Mouse (Mus musculus): ENCODE results near the gene Isy1. TPM values are rescaled to one million over a fixed set of nuclear protein-coding genes. Genes with fewer than 3 reads are reported as not detected.

Gene Isy1
- total RNA-seq, 2 experiments from 2014 or later: 16.7 to 120 TPM

DNA sequence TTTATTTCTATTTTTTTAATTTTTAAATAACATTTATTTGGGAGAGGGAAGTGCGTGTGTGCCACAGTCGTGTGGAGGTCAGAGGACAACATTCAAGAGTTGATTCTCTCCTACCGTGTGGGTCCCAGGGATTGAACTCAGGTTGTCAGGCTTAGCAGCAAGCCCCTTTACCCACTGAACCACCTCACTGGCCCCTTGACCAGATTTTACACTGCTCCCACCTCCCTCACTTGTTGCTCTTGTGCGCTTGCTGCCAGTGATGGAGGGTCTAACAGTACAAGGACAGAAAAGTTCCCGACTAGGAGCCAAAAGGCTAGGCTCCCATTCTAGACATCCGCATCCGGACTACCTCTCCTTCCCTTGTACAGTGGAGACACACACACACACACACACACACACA, 33.1 kb downstream of the Isy1 start:
- no peak for ATAC-seq (ENCODE audit: poor library complexity, severe bottlenecking)

DNA sequence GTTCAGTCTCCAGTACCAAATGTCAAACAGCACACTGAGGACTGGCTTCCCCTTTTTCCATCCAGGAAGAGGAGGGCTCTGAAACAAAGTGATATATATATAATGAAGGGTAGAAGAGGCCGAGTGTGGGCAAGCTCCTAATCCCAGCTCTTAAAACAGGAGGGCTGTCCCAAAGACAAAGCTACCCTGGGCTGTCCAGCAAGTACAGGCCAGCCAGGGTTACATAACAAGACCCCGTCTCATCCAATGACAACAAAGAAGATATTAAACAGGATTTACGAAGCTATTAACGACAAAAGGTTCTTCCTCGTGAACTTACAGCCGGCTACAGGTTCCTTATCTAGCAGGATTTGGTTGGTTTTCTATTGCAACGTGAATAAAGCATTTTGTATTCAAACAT, 33.7 kb downstream of the Isy1 start:
- no peak for ATAC-seq (ENCODE audit: poor library complexity, severe bottlenecking)

DNA sequence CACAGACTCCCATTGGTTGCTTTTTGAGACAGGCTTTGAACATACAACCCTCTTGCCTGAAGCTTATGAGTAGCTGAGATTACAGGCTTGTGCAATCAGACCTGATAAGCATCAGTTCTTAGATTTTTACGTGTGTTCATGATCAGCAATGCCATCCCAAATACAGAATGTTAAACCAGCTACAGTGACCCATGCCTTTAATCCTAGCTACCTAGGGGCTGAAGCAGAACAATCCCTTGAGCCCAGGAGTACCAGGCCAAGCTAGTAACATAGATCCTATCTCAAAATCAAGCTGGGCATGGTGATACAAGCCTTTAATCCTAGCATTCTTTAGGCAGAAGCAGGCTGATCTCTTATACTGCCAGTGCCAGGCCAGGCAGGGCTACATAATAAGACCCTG, 34.6 kb downstream of the Isy1 start:
- no peak for ATAC-seq (ENCODE audit: poor library complexity, severe bottlenecking)

DNA sequence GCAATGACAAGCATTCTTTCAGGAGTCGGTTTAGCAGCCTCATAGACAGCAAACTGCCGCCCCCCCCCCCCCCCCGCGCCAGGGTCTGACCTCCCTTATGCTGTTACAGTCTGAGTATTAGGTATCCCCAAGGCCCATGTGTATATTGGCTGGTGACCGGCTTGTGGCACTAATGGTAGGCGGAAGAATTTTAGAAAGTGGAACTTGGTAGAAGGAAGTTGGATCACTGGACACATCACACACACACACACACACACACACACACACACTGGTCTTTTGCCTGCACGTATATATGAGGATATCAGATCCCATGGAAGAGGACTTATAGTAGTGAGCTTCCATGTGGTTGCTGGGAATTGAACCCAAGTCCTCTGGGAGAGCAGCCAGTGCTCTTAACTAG, 36.1 kb downstream of the Isy1 start:
- peak; percentile 53 for ATAC-seq (ENCODE audit: poor library complexity, severe bottlenecking)

DNA sequence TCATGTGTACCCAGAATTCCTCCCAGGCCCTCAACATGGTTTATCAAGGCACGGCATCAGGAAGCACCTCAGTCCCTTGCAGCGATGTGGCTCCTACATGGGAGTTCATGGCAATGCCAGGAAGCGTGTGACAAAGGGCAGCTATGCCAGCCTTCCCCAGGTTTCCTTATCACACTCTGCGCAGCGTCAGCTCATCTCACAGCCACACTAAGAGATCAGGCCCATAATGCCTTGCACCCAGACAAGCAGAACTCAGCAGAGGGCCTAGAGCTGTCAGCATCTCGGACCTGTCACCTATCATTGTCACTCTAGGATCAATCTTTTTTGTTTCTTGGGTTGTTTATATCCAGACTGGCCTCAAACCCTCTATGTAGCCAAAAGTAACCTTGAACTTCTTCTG, 39.0 kb downstream of the Isy1 start:
- ATAC-seq (ENCODE audit: poor library complexity, severe bottlenecking): no peak

DNA sequence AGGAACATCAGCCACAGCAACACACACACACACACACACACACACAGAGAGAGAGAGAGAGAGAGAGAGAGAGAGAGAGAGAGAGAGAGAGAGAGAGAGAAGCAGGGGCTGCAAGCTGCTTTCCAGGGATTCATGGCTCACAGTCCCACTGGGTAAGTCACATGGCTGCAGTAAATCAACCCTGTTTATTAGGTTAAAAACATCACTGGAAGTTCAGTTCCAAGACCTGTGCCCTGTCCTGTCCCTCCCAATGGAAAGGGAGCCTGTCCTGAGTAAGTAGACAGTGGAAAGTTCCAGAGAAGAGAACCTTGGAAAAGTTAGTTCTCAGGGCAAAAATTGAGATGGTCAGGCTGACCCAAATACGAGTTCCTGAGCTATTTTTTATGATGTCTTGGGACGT, 41.3 kb downstream of the Isy1 start:
- ATAC-seq (ENCODE audit: poor library complexity, severe bottlenecking): no peak

DNA sequence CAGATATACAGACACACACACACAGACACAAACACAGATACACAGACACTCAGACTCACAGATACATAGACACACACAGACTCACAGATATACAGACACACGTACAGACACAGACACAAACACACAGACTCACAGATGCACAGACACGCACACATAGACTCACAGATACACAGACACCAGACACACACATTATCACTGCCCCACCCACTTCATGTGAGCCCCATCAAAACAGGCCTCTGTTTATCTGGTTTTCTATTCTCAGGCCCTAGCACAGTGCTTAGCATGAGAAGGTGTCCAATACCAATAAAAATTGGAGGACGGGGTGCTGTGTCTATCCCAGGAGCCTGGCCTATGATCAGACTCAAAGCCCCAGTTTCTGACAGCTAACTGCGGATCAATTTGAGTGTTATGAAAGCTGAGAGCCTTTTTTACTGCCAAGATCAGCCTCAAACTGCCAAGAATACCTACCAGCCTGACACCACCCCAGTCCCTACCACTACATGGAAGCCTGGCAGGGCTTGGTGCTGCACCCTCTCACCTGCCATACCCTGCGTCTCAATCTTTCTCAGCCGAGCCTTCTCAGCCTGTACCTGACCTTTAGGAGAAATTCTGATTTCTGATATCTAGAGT, 42.2 kb downstream of the Isy1 start:
- ATAC-seq (ENCODE audit: poor library complexity, severe bottlenecking): no peak

DNA sequence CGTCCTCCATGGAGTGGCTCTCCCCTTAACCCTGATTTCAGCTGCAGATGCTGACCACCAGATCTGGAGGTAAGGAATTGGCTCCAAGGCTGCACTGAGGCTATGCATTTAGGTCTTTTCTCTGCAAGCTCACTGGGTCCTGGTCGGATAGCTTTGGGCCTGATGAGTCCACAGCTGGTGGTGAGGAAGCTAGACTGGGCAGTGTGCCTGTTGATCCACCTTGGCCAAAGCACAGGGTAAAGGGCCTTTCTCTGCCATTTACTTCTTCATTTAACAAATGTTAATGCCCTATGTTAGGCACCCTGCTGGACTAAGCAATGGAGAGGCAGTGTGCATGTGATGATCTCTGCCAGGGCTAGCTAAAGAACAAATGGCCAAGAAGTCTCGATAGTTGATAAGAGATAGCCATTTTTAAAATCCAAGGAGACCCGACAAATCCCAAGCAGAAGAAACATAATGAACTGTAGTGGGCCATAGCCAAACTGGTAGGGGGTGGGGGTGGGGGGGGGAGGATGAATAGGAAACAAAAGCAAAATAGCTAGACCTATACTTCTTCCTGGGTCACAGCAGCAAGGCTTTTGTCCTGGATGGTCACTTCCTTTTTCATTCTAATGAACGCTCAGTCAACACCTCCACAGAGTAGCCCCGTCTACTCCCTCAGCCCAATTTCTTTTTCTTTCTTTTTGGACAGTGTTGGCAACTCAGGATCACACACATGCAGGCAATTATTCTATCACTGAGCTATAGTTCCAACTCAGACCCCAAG, 43.0 kb downstream of the Isy1 start:
- ATAC-seq (ENCODE audit: poor library complexity, severe bottlenecking): no peak

DNA sequence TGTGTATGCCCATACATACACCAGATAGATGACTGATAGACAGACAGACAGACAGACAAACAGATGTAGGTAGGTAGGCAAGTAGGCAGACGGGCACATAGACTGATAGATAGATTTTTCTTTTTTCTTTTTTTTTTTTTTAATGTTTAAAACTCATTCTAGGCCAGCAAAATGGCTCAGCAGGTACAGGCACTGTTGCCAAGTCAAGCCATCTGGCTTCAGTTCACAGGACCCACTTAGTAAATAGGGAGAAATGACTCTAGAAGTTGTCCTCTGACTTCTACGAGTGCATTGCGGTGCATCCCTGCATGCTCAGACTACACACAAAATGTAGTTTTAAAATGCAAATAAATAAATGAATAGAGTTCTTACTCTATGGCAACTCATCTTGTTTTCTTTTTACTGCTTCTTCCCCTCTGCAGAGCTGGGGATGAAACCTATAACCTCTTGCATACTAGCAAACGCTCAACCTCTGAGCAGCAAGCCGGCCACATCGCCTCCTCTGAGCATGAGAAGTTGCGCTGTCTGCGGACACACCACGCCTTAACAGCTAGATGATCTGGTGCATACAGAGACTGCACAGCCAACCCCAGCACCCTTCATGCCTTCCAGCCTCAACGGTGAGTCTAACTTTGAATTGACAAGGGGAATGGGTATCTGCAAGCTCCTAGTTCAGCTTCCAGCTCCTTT, 44.6 kb downstream of the Isy1 start:
- ATAC-seq (ENCODE audit: poor library complexity, severe bottlenecking): no peak

DNA sequence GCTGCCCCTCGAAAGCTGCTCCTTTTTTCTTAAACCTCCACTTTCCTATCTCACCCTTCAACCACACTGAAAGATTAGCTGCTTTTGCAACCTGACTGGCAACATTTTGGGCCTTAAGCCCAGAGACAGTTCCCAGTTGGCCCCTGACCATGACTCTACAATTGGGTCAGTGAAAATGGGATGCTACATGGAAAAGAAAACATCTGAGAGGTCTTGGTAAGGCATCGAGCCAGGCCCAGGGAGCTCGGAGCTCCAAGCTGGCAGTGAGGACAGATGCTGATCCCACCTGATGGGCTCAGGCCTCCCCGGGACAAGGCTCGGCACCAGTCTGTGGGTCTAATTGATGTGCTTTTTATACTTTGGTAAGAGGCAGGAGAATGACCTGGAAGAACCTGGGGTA, 46.8 kb downstream of the Isy1 start:
- no peak for ATAC-seq (ENCODE audit: poor library complexity, severe bottlenecking)

DNA sequence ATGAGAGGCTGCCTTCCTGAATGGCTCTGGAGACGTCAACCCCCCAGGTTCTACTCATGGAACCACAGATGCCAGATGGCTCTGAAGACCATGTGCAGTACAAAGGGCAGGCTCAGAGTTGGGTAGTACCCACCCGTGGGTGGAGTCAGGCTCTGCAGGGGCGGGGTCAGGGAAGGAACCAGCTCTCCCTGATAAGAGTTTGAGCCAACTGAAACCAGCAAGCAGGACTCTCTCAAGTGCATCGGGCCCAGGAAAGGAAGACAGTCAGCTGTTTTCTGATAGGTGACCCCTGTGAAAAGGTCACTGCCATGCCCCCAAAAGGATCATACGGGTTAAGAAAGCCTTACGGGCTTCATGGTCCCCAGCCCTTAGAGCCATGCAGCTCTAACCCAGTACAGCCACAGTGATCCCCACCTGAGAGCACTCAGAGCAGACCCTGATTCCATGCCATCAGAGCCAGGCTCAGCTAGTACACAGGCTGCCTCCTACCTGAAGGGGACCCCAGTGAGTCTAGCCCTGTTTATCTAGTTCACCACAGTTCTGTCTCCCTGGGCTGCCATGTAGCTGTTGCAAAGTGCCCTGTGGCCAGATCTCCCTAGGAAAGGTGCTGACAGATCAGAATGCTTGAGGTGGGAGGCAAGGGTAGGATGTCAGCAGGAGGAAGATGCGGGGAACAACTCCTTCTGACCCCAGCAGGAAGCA, 47.7 kb downstream of the Isy1 start:
- peak; percentile 69 for ATAC-seq (ENCODE audit: poor library complexity, severe bottlenecking)

DNA sequence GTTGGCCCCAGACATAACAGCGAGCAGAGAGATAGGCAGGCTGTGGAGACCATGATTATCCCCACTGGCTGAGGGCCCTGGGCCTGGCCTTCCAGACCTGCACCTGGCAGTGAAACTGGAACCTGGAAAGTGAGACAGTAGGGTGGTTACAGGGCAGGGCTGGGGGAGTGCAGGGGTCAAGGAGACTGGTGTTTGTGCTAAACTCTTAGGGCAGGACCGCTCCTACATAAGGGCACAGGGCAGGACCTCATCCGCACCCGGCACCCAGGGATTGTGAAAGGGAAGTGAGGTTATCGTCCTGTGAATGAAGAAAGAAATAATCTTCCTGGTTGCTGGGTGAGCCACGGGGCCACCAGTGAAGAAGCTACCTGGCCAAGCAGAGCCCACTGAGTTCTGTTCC, 48.8 kb downstream of the Isy1 start:
- peak; percentile 43 for ATAC-seq (ENCODE audit: poor library complexity, severe bottlenecking)

DNA sequence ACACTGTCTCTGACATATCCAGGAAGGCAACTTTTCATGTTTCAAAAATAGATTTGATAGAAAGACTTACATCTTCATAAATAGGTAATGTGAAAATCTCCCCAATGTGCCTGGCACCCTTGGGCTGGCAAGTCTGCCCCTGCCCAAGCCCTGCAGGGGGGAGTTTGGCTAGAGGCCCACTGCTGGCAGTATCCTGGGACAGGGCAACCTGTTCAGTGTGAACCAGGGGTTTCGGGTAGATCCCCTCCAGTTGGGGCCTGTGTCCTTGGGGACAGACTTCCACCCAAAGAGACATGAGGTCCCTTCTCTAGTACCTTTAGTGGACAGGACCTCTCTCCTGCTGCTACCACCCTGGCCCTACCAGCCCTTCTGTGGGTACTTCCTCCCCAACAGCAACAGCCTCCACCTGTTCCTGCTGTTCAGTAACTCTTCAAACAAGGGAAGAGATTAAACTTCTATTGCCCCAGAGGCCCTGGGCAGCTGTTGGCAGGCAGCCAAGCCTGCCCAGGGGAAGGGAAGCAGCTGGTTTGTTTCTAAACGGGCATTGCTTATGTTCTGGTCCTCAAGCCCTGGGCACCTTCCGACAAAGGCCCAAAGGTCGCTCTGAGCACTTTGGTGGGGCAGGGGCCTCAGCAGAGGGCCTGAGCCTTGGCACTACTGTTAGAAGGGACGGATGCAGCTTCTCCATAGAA, 49.6 kb downstream of the Isy1 start:
- peak; percentile 59 for ATAC-seq (ENCODE audit: poor library complexity, severe bottlenecking)

DNA sequence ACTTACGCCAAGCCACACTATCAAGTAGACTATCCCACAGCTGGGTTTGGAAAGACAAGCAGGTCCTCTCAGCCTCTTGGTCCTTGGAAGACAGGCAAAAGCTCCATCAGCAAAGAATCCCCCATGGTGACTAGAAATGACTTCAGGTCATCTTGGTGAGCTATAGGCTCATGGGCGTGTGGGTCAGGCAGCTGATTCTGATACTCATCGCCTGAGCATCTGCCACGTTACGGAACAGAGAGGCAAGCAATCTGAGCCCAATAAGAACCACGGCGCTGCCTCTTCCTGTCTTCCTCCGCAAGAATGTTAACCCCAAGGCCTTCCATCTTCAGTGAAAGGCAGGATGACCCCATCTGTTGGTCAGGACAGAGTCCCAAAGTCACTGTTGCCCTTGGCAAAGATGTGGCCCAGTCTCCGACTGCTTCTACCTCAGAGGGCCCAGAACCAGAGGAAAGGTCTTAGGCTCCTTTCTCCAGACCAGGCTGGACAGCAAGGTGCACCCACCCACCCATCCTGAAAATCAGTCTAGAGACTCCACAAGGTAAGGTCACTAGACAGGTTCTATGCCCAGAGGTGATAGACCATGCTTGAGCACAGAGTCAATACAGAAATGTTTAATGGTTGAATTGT, 50.2 kb downstream of the Isy1 start:
- no peak for ATAC-seq (ENCODE audit: poor library complexity, severe bottlenecking)

DNA sequence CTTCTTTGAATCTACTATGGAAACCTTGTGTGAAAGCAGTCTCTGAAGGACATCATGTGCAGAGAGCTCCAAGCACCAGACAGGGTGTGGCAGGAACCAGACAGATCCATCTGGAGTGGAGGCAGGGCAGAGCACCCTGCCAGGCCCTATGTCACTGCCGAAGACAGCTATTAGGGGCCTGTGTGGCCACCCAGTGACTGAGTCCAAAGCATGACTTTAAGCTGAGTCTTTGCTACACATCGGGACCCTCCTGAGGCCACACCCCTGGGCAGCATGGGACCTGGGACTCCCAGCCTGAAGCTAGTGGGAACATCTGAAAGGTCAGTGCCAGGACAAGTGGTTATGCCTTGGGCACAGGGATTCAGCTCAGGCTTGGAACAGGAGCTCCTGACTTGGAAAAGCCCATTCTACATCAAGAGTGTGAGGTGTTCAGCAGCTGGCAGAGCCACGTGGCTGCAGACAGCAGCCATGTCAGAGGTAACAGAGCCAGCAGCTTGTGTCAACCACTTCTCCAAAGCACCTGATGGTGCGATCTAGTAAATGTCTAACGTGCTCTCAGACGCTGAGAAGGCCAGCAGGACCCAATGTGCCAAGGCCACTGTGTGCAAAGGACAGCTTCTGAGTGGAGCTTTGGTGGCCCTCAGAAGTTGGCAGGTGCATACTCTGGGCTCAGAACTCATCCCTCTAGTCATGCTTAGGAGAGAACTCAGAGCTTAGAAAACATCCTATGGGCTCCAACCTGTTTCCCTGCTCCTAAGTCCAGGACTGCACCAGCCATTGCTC, 51.3 kb downstream of the Isy1 start:
- ATAC-seq (ENCODE audit: poor library complexity, severe bottlenecking): no peak

DNA sequence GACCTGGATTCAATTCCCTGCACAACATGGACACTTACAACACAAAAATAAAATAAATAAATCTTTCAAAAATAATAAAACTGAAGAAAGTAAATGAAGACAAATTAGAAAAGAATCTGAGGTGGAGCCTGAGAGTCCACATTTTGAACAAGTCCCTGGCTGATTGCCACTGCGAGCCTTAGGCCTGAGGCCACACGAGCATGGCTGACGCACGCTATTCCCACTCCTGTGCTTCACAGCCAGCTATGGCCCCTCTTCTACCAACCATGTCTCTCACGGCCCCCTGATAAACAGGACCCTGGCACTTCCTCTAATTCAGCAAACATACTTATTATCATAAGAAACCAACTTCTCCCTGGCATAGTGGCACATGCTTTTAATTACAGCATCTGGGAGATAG, 52.0 kb downstream of the Isy1 start:
- no peak for ATAC-seq (ENCODE audit: poor library complexity, severe bottlenecking)

DNA sequence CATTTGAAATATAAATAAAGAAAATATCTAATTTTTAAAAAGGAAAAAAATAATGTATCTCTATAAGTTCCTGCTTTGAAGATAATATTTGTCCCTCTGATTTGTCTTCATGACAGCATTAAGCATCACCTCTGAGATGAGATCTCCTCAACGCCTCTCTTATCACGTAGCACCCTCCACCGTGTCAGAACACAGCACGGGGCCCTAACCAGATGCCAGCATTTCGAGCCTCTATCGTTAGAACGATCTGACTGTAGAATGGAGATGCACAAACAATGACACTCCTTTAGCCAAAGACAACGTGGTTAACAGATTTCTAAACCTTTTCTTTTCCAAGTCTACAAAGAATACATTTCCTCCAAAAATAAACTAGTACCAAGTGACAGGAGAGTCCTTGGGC, 54.6 kb downstream of the Isy1 start:
- ATAC-seq (ENCODE audit: poor library complexity, severe bottlenecking): no peak

DNA sequence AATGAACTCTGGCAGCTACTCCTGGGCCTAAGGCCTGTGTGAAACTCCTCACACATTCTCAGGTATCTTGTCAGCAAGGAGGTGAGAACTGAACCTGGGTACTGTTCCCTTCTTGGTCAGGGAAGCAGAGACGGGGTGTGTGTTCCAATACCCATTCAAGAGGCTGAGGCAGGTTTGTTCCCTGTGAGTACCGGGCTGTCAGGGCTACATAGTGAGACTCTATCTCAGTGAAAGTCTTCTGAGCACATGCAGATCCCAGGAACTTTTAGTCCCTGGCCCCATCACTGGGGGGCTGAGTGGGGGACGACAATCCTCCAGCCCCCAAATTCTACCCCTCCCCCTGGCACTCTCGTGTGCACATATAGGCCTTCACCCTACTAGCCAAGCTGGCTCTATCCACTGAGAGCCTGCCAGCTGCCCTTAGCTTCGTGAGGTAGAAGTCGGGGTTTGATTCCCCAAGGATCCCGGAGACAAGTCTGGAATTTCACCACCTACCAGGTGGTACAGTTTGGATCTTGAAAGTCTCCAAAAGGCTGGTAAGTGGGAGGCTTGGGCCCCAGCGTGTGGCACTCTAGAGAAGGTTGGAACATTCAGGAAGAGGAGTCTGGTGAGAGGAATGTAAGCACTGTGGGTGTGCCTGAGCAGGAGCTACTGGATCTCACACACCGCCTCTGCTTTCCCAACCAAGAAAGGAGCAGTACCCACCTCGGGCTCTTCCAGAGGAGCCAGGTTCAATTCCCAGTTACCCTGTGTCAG, 57.9 kb downstream of the Isy1 start:
- no peak for ATAC-seq (ENCODE audit: poor library complexity, severe bottlenecking)
